Mouse (Mus musculus) common myeloid progenitor, adult 5-6 weeks (primary cell): Measurements from ENCODE around the gene Aspscr1. TPM values are rescaled to one million over a fixed set of nuclear protein-coding genes. Genes with fewer than 3 reads are reported as not detected.

Experiments
- ATAC-seq: replicated peaks from 2 replicates; pipeline ENCODE4 v1.8.0; 2016; ENCODE audit warnings: low read depth, mild to moderate bottlenecking, moderate TSS enrichment, inconsistent platforms; ENCODE audit not compliant: poor library complexity, severe bottlenecking
- total RNA-seq: library from RNA; stranded (forward); fragments of 200-1000, 187-1606 nt; gene quantifications from 2 replicates; pipeline ENCODE4 v1.2.3, GENCODE M21; 2017

The Aspscr1 gene
- total RNA-seq, 1 experiment from 2014 or later = 31.8 TPM

GRCm38 (mm10) chr11:120711980-120712604 is 39.3 kb downstream of the Aspscr1 start:
- ATAC-seq = no peak

GRCm38 (mm10) chr11:120712771-120713568 is 40.2 kb downstream of the Aspscr1 start:
- peak; percentile 16 for ATAC-seq

- ATAC-seq = peak; percentile 93
Observed at GRCm38 (mm10) chr11:120713580-120714518, 41.1 kb downstream of the Aspscr1 start, which contains the start of the genes Cenpx and Lrrc45. Cenpx (minus strand) TSS chr11:120713738. Lrrc45 (plus strand) TSS chr11:120713925.

GRCm38 (mm10) chr11:120714546-120714945 is 41.8 kb downstream of the Aspscr1 start:
- ATAC-seq = no peak

GRCm38 (mm10) chr11:120715131-120715530 is 42.4 kb downstream of the Aspscr1 start:
- no peak for ATAC-seq

- no peak for ATAC-seq
Observed at GRCm38 (mm10) chr11:120719242-120719641, 46.5 kb downstream of the Aspscr1 start.

GRCm38 (mm10) chr11:120719841-120720376 is 47.1 kb downstream of the Aspscr1 start:
- ATAC-seq = no peak

GRCm38 (mm10) chr11:120720450-120720849 is 47.7 kb downstream of the Aspscr1 start:
- ATAC-seq = peak; percentile 81

- ATAC-seq = 0 out of 2 replicates have a peak, but pooled peaks have one; percentile 12
Observed at GRCm38 (mm10) chr11:120721124-120722066, 48.6 kb downstream of the Aspscr1 start, which contains the start of gene Rac3. Rac3 (plus strand) TSS chr11:120721470.

- no peak for ATAC-seq
Observed at GRCm38 (mm10) chr11:120722067-120722630, 49.4 kb downstream of the Aspscr1 start.

GRCm38 (mm10) chr11:120722761-120723382 is 50.1 kb downstream of the Aspscr1 start:
- ATAC-seq = no peak

GRCm38 (mm10) chr11:120723509-120723908 is 50.7 kb downstream of the Aspscr1 start:
- no peak for ATAC-seq

- no peak for ATAC-seq
Observed at GRCm38 (mm10) chr11:120726243-120727168, 53.7 kb downstream of the Aspscr1 start.

GRCm38 (mm10) chr11:120727169-120727527 is 54.4 kb downstream of the Aspscr1 start, which contains the start of gene Dcxr:
Dcxr (minus strand) TSS chr11:120727281.
- peak; percentile 89 for ATAC-seq

GRCm38 (mm10) chr11:120727564-120727963 is 54.8 kb downstream of the Aspscr1 start:
- no peak for ATAC-seq

- ATAC-seq = no peak
Observed at GRCm38 (mm10) chr11:120728530-120729240, 55.9 kb downstream of the Aspscr1 start.
